Mouse (Mus musculus) intestine, embryonic 14.5 days (tissue): Measurements from ENCODE around the gene Kdelr1. TPM values are rescaled to one million over a fixed set of nuclear protein-coding genes. Genes with fewer than 3 reads are reported as not detected.
A peak's percentile ranks its signal among the peaks of the same experiment; 100 is the strongest.

ENCODE experiments used
- ATAC-seq: fragments of 200-750 bp; cut with Nextera tagmentation; replicated peaks from 2 replicates; pipeline ENCODE4 v1.8.0; 2017; ENCODE audit warnings: low read depth, moderate number of reproducible peaks, moderate TSS enrichment, moderate library complexity; ENCODE audit not compliant: low FRiP score, low TSS enrichment
- DNase-seq: peaks from one replicate; pipeline ENCODE4 v3.0.0-alpha.2; 2018; ENCODE audit warnings: low spot score
- H3K27ac ChIP-seq: fragments of 300-500 bp; sonication (generic); 2 replicates; pipeline ENCODE4 v1.5.1; 2014; ENCODE audit warnings: low read depth, mild to moderate bottlenecking, control low read depth
- H3K27me3 ChIP-seq: fragments of 300-500 bp; sonication (generic); replicated peaks from 2 replicates; pipeline ENCODE4 v1.6.1; 2014; ENCODE audit warnings: low read length, control low read depth; ENCODE audit not compliant: control insufficient read depth, insufficient read depth
- H3K36me3 ChIP-seq: fragments of 300-500 bp; sonication (generic); 2 replicates; pipeline ENCODE4 v1.6.1; 2014; ENCODE audit warnings: low read length, control low read depth; ENCODE audit not compliant: control insufficient read depth, insufficient read depth
- H3K4me1 ChIP-seq: fragments of 300-500 bp; sonication (generic); replicated peaks from 2 replicates; pipeline ENCODE4 v1.6.1; 2014; ENCODE audit warnings: low read length, control low read depth, mixed read lengths; ENCODE audit not compliant: control insufficient read depth, insufficient read depth
- H3K4me2 ChIP-seq: fragments of 300-500 bp; sonication (generic); 2 replicates; pipeline ENCODE4 v1.6.1; 2014; ENCODE audit warnings: low read length
- H3K4me3 ChIP-seq: fragments of 300-500 bp; sonication (generic); 2 replicates; pipeline ENCODE4 v1.5.1; 2014; ENCODE audit warnings: low read depth, low read length, control low read depth, mixed read lengths
- H3K9ac ChIP-seq: fragments of 300-500 bp; sonication (generic); 2 replicates; pipeline ENCODE4 v1.6.1; 2014; ENCODE audit warnings: mild to moderate bottlenecking, low read length
- H3K9me3 ChIP-seq: fragments of 300-500 bp; sonication (generic); 2 replicates; pipeline ENCODE4 v1.6.1; 2016; ENCODE audit warnings: low read length, control low read depth; ENCODE audit not compliant: control insufficient read depth
- WGBS: fragments of 180-500 bp; shearing (Covaris S2); extraction: QIAGEN DNeasy Blood & Tissue Kit; methylation state at CpG from one replicate; pipeline ENCODE4 v1.1.7; 2014; 5-methylcytosine and 5-hydroxymethylcytosine counted together
- polyA plus RNA-seq: library from polyadenylated mRNA; unstranded; fragments of >200 nt; fragmentation: Nextera tagmentation; extraction: Ambion mirVana; gene quantifications from 2 replicates; pipeline ENCODE4 v1.2.1, GENCODE M21; 2014

Kdelr1 gene
- polyA plus RNA-seq, 1 experiment from 2014 or later = 124 TPM

DNA sequence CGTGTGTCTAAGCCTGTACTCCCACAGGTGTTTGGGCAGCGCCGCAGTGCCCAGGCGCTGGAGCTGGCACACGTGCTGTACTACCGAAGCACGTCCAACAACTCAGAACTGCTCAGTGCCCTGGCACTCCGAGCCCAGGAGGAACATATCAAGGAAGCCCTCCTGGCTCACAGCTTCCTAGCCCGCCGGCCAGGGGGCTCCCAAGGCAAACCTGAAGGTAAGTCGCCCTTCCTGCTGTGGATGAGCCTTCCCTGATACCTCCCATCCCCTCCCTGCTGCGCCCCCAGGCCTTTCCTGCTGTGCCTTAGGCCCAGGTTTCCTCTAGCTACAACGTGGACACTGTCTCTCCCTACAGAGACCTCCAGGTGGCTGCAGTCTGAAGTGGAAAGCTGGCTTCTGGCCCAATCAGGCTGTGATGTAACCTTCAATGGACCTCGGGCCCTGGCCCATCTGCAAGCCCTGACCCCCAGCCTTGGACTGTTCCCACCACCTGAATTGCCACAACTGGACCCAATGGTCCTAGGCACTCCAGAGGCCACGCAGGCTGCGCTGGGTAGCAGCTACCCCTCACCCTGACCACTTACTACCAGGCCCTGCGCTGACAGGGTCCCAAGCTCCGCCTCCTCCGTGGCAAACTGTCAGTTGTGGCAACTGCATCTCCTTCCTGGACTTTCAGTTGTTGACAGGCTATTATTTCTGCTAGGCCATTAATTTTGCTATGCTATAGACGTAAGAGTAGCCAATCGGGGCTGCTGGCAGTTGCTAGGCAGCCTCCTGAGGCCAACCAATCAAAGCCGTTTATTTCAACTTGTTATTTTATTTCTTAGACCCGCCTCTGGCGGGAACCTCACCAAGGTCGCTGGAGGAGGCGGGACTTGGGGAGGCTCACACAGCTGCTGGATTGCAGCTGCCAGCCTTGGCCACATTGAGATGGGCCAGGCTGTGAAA lies 43.8 kb downstream of the Kdelr1 start:
- no peaks in the 10 kb centered on the region for H3K27me3 ChIP-seq
- whole genome bisulfite sequencing = 33% methylated on average over 26 of the region's 26 CpGs

GRCm38 (mm10) chr7:45917004-45917704 lies 44.6 kb downstream of the Kdelr1 start:
- H3K27me3 ChIP-seq = no peaks in the 10 kb centered on the region
- DNase-seq = peak; percentile 63
- H3K4me3 ChIP-seq = peak overlapping the region; percentile 30; the same call in 1 of the 2 replicates

More for the DNA sequence above, 43.8 kb downstream of the Kdelr1 start:
- Histone ChIP-seq H3K9ac (peak overlapping the region; percentile 37), H3K27ac (peak overlapping the region; percentile 91), H3K4me1 (peaks cover 49% of the 10 kb centered on the region), H3K4me2 (peak overlapping the region; percentile 60), H3K9me3 (no peaks in the 10 kb centered on the region), H3K36me3 (peaks cover 9% of the 10 kb centered on the region; the same call in 1 of the 2 replicates), H3K4me3 (peak overlapping the region; percentile 30)
- peak; percentile 73 for ATAC-seq
- peak; percentile 81 for DNase-seq

GRCm38 (mm10) chr7:45917926-45918325 lies 45.4 kb downstream of the Kdelr1 start:
- Histone ChIP-seq H3K27ac (peak overlapping the region; percentile 91; the same call in 1 of the 2 replicates), H3K4me1 (peaks cover 64% of the 10 kb centered on the region), H3K9me3 (no peaks in the 10 kb centered on the region), H3K9ac (no peak overlapping the region), H3K36me3 (peaks cover 9% of the 10 kb centered on the region; the same call in 1 of the 2 replicates), H3K4me2 (0 out of 2 replicates have a peak overlapping the region, but pooled peaks have one; percentile 60), H3K4me3 (no peak overlapping the region), H3K27me3 (no peaks in the 10 kb centered on the region)
- 87% methylated on average over 15 of the region's 15 CpGs for WGBS
- ATAC-seq (no peak), DNase-seq (no peak)

More at GRCm38 (mm10) chr7:45917004-45917704, 44.6 kb downstream of the Kdelr1 start:
- H3K9me3 ChIP-seq = no peaks in the 10 kb centered on the region
- peak; percentile 47 for ATAC-seq
- peak overlapping the region; percentile 37 for H3K9ac ChIP-seq
- peak overlapping the region; percentile 60 for H3K4me2 ChIP-seq
- H3K27ac ChIP-seq = peak overlapping the region; percentile 91
- H3K36me3 ChIP-seq = peaks cover 9% of the 10 kb centered on the region; the same call in 1 of the 2 replicates
- peaks cover 57% of the 10 kb centered on the region for H3K4me1 ChIP-seq
- WGBS = 11% methylated on average over 13 of the region's 13 CpGs

DNA sequence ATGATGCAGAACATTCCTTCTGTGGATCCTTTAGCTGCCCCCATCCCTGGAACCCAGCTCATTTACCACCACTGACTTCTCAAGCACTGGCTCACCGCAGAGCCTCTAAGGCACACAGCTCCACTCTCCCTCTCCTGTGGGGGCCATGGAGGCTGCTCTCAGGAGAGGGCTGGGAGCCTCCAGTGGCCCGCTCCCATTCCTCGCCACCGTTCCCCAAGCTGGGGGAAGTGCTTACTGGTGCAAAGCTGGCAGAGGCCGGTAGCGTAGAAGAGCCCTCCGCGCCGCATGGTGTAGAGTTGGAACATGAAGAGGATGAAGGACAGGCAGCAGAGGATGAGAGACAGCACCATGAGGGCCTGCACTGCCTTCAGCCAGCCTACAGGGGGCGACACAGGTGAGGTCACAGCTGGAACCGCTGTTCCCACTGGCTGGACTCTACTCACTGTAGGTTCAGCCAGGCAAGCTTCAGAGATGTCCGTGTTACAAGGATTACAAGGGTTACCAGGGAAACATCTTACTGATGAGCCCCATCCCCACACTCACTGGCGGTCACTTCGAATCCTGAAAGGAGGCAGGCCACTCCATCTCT lies 46.6 kb downstream of the Kdelr1 start:
- H3K4me2 ChIP-seq = peak overlapping the region; percentile 60
- H3K27me3 ChIP-seq = no peaks in the 10 kb centered on the region
- ATAC-seq = no peak
- peaks cover 9% of the 10 kb centered on the region; the same call in 1 of the 2 replicates for H3K36me3 ChIP-seq
- no peak overlapping the region for H3K4me3 ChIP-seq
- 74% methylated on average over 14 of the region's 14 CpGs for WGBS
- H3K27ac ChIP-seq = no peak overlapping the region
- H3K4me1 ChIP-seq = peaks cover 64% of the 10 kb centered on the region
- no peak overlapping the region for H3K9ac ChIP-seq
- DNase-seq = no peak
- H3K9me3 ChIP-seq = no peaks in the 10 kb centered on the region

DNA sequence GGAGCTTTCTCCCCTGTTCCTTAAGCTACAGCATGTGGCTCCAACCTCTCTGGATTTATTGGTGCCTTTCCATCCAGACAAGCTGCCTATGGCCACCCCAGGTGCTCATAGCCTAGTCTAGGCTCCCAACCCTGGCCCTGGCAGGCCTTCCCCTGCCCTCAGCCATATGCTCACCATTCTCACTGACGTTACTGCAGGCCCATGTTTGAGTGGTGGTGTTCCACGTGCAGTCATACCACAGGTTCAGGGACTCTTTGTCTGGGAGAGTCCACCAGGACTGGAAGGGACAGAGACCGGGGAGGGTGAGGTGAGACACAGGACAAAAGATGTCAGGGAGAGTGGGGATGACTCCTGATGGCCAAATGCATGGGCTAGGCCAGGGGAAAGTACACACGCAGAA lies 47.2 kb downstream of the Kdelr1 start:
- Histone ChIP-seq H3K27ac (0 out of 2 replicates have a peak overlapping the region, but pooled peaks have one; percentile 93), H3K4me1 (peaks cover 64% of the 10 kb centered on the region), H3K4me2 (peak overlapping the region; percentile 60), H3K27me3 (no peaks in the 10 kb centered on the region), H3K9ac (peak overlapping the region; percentile 58; the same call in 1 of the 2 replicates), H3K36me3 (peaks cover 9% of the 10 kb centered on the region; the same call in 1 of the 2 replicates), H3K9me3 (no peaks in the 10 kb centered on the region), H3K4me3 (peak overlapping the region; percentile 60)
- 72% methylated on average over 4 of the region's 4 CpGs for WGBS
- ATAC-seq = no peak
- no peak for DNase-seq

DNA sequence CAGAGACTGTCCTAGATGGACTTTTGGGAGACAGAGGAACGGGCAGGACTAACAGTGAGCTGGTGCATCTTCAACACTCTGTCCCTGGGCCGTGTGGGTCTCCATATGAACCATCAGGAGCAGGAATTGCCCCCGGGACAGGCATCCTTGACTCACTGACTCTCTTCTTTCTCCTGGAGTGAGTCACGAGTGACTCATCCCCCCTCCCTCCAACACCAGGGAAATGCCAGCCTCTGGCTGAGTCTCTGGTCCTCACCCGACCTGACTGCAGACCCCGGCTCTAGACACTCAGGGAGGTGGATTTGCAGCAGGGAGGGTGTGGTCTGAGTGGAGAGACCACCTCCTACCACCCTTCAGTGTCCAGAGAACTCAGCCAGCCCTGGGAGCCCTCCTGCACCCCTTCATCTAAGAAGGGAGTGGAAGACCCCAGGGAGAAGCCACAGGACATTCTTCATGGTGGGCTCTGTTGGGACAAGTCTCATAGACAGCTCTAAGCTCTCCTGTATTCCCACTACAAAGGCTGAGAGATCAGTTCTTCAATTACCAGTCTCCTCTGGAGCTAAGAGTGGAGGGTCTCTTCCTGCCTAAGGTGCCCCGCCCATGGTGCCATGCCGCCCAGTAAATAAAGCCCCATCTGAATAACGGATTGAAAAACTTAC lies 48.1 kb downstream of the Kdelr1 start:
- H3K9me3 ChIP-seq = no peaks in the 10 kb centered on the region
- H3K27me3 ChIP-seq = no peaks in the 10 kb centered on the region
- 13% methylated on average over 9 of the region's 9 CpGs for WGBS
- no peak for ATAC-seq
- peak; percentile 59 for DNase-seq
- peaks cover 64% of the 10 kb centered on the region for H3K4me1 ChIP-seq
- peak overlapping the region; percentile 60 for H3K4me3 ChIP-seq
- peak overlapping the region; percentile 93 for H3K27ac ChIP-seq
- peak overlapping the region; percentile 58 for H3K9ac ChIP-seq
- H3K4me2 ChIP-seq = peak overlapping the region; percentile 60
- H3K36me3 ChIP-seq = peaks cover 9% of the 10 kb centered on the region; the same call in 1 of the 2 replicates

DNA sequence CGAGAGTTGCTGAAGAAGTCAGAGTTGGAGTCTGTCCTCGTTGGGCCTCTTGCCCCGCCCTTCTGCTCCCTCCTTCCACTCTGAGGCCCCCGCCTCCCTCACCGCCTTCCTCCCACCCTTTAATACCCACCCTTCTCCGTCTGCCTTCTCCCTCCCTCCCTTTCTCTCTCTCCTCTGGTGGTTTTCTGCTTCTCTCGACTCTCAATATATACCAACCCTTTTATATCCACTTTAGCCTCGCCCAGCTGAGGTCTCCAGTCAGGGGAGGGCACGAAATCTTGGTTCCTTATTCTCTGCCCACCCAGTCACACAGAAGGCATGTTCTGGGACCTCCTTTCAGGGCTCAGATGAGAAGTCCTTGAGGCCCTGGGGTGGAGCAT lies 48.7 kb downstream of the Kdelr1 start, which contains the start of gene Emp3:
Gene Emp3 (minus strand): TSS at position 163 of the 380 bp plus-strand sequence.
- Histone ChIP-seq H3K9me3 (no peaks in the 10 kb centered on the region), H3K36me3 (peaks cover 9% of the 10 kb centered on the region; the same call in 1 of the 2 replicates), H3K27me3 (no peaks in the 10 kb centered on the region), H3K4me2 (peak within 1 kb of the TSS; percentile 60), H3K4me3 (peak within 1 kb of the TSS; percentile 60), H3K9ac (peak within 1 kb of the TSS; percentile 58), H3K4me1 (peaks cover 59% of the 10 kb centered on the region), H3K27ac (peak within 1 kb of the TSS; percentile 93)
- peak; percentile 69 for DNase-seq
- no peak for ATAC-seq
- WGBS = 11% methylated on average over 9 of the region's 9 CpGs
